Mouse (Mus musculus) limb, embryonic 14.5 days (tissue): Measurements from ENCODE around the gene Pik3r5. TPM values are rescaled to one million over a fixed set of nuclear protein-coding genes. Genes with fewer than 3 reads are reported as not detected.

Source experiments
- ATAC-seq: fragments of 200-750 bp; cut with Nextera tagmentation; 2 replicates; pipeline ENCODE4 v1.8.0; 2017; ENCODE audit warnings: low read depth, moderate number of reproducible peaks, moderate TSS enrichment; ENCODE audit not compliant: low FRiP score
- DNase-seq: peaks from one replicate; pipeline ENCODE4 v3.0.0-alpha.2; 2015; ENCODE audit warnings: low spot score
- H3K27ac ChIP-seq: fragments of 300-500 bp; sonication (generic); replicated peaks from 2 replicates; pipeline ENCODE4 v1.5.1; 2014; ENCODE audit warnings: low read depth, mild to moderate bottlenecking, low read length, moderate library complexity, mixed read lengths
- H3K27me3 ChIP-seq: fragments of 300-500 bp; sonication (generic); 2 replicates; pipeline ENCODE4 v1.6.1; 2014; ENCODE audit warnings: low read length, mixed read lengths; ENCODE audit not compliant: control insufficient read depth, insufficient read depth
- H3K36me3 ChIP-seq: fragments of 300-500 bp; sonication (generic); 2 replicates; pipeline ENCODE4 v1.6.1; 2014; ENCODE audit warnings: mild to moderate bottlenecking, low read length, moderate library complexity, mixed read lengths; ENCODE audit not compliant: control insufficient read depth, insufficient read depth
- H3K4me1 ChIP-seq: fragments of 300-500 bp; sonication (generic); 2 replicates; pipeline ENCODE4 v1.6.1; 2014; ENCODE audit warnings: antibody characterized with exemption, low read length, mixed read lengths; ENCODE audit not compliant: control insufficient read depth, insufficient read depth
- H3K4me2 ChIP-seq: fragments of 300-500 bp; sonication (generic); replicated peaks from 2 replicates; pipeline ENCODE4 v1.6.1; 2014; ENCODE audit warnings: low read depth, mild to moderate bottlenecking, low read length, moderate library complexity; ENCODE audit not compliant: severe bottlenecking
- H3K4me3 ChIP-seq: fragments of 300-500 bp; sonication (generic); replicated peaks from 2 replicates; pipeline ENCODE4 v1.5.1; 2014; ENCODE audit warnings: low read length
- H3K9ac ChIP-seq: fragments of 300-500 bp; sonication (generic); 2 replicates; pipeline ENCODE4 v1.6.1; 2014; ENCODE audit warnings: mild to moderate bottlenecking, low read depth, low read length, moderate library complexity; ENCODE audit not compliant: severe bottlenecking
- H3K9me3 ChIP-seq: fragments of 300-500 bp; sonication (generic); 2 replicates; pipeline ENCODE4 v1.6.1; 2016; ENCODE audit warnings: low read length; ENCODE audit not compliant: control insufficient read depth
- POLR2A ChIP-seq: fragments of 200-500 bp; IDR thresholded peaks from 2 replicates; pipeline ENCODE4 v1.8.0; 2012; ENCODE audit warnings: inconsistent platforms, mild to moderate bottlenecking, moderate library complexity, borderline replicate concordance; ENCODE audit not compliant: insufficient read depth, insufficient read length; ENCODE audit errors: extremely low read depth
- WGBS: fragments of 180-500 bp; shearing (Covaris S2); extraction: QIAGEN DNeasy Blood & Tissue Kit; methylation state at CpG from one replicate; pipeline ENCODE4 v1.1.7; 2014; 5-methylcytosine and 5-hydroxymethylcytosine counted together
- polyA plus RNA-seq, 2 experiments: library from polyadenylated mRNA; depleted of rRNA in 1 of 2; stranded (reverse) in 1 of 2; unstranded in 1 of 2; fragments of >200 nt; fragmentation: Nextera tagmentation in 1 of 2; extraction: Ambion mirVana in 1 of 2; gene quantifications; 2 replicates each; pipeline versions ENCODE4 v1.2.1 to v1.2.3; 2012 to 2014

The Pik3r5 gene
- polyA plus RNA-seq, 2 experiments = 0.52 to 1.2 TPM

GRCm38 (mm10) chr11:68507246-68507645, 75.3 kb downstream of the Pik3r5 start:
- no peak for ATAC-seq
- TF ChIP-seq POLR2A = no peak
- no peak overlapping the region for H3K9ac ChIP-seq

GRCm38 (mm10) chr11:68508619-68509018, 76.7 kb downstream of the Pik3r5 start:
- Histone ChIP-seq H3K4me2 (no peak overlapping the region), H3K4me3 (no peak overlapping the region), H3K27me3 (no peaks in the 10 kb centered on the region), H3K27ac (no peak overlapping the region), H3K36me3 (no peaks in the 10 kb centered on the region), H3K4me1 (no peaks in the 10 kb centered on the region), H3K9ac (no peak overlapping the region), H3K9me3 (no peaks in the 10 kb centered on the region)
- DNase-seq = no peak
- 52% methylated on average over 5 of the region's 5 CpGs for WGBS
- no peak for ATAC-seq
- no peak for TF ChIP-seq POLR2A

More at GRCm38 (mm10) chr11:68507246-68507645, 75.3 kb downstream of the Pik3r5 start:
- H3K27ac ChIP-seq = no peak overlapping the region
- no peaks in the 10 kb centered on the region for H3K4me1 ChIP-seq
- no peaks in the 10 kb centered on the region for H3K36me3 ChIP-seq
- H3K9me3 ChIP-seq = no peaks in the 10 kb centered on the region
- no peaks in the 10 kb centered on the region for H3K27me3 ChIP-seq
- no peak overlapping the region for H3K4me2 ChIP-seq
- DNase-seq = no peak
- WGBS = 88% methylated on average over 7 of the region's 7 CpGs
- H3K4me3 ChIP-seq = no peak overlapping the region

- Histone ChIP-seq H3K27ac (no peak overlapping the region), H3K4me1 (no peaks in the 10 kb centered on the region), H3K27me3 (no peaks in the 10 kb centered on the region), H3K36me3 (no peaks in the 10 kb centered on the region), H3K9ac (no peak overlapping the region), H3K4me3 (no peak overlapping the region), H3K4me2 (no peak overlapping the region), H3K9me3 (no peaks in the 10 kb centered on the region)
- no peak for TF ChIP-seq POLR2A
- no peak for ATAC-seq
- WGBS = 66% methylated on average over 2 of the region's 2 CpGs
- no peak for DNase-seq
Observed at GRCm38 (mm10) chr11:68509194-68509593, 77.3 kb downstream of the Pik3r5 start.

- Histone ChIP-seq H3K9me3 (peaks cover under 1% of the 10 kb centered on the region; the same call in 1 of the 2 replicates), H3K4me1 (no peaks in the 10 kb centered on the region), H3K4me2 (no peak overlapping the region), H3K27me3 (no peaks in the 10 kb centered on the region), H3K4me3 (no peak overlapping the region), H3K27ac (no peak overlapping the region), H3K36me3 (no peaks in the 10 kb centered on the region), H3K9ac (no peak overlapping the region)
- no peak for TF ChIP-seq POLR2A
- WGBS = 32% methylated on average over 3 of the region's 3 CpGs
- ATAC-seq = no peak
- DNase-seq = peak; percentile 6
Observed at GRCm38 (mm10) chr11:68513969-68514368, 82.0 kb downstream of the Pik3r5 start.

- WGBS = 85% methylated on average over 4 of the region's 4 CpGs
- TF ChIP-seq POLR2A = no peak
- no peak overlapping the region for H3K9ac ChIP-seq
- no peaks in the 10 kb centered on the region for H3K36me3 ChIP-seq
- peaks cover 6% of the 10 kb centered on the region; the same call in 1 of the 2 replicates for H3K9me3 ChIP-seq
- H3K4me3 ChIP-seq = no peak overlapping the region
- no peak for DNase-seq
- ATAC-seq = no peak
- no peak overlapping the region for H3K4me2 ChIP-seq
- no peaks in the 10 kb centered on the region for H3K4me1 ChIP-seq
- no peaks in the 10 kb centered on the region for H3K27me3 ChIP-seq
- no peak overlapping the region for H3K27ac ChIP-seq
Observed at GRCm38 (mm10) chr11:68519362-68519761, 87.4 kb downstream of the Pik3r5 start.

GRCm38 (mm10) chr11:68519815-68520214, 87.9 kb downstream of the Pik3r5 start:
- WGBS = 79% methylated on average over 5 of the region's 5 CpGs
- no peak overlapping the region for H3K4me2 ChIP-seq
- no peak overlapping the region for H3K4me3 ChIP-seq
- no peaks in the 10 kb centered on the region for H3K36me3 ChIP-seq
- DNase-seq (no peak), ATAC-seq (no peak)
- no peak for TF ChIP-seq POLR2A
- no peak overlapping the region for H3K9ac ChIP-seq
- H3K27me3 ChIP-seq = no peaks in the 10 kb centered on the region
- no peaks in the 10 kb centered on the region for H3K4me1 ChIP-seq
- H3K27ac ChIP-seq = no peak overlapping the region
- peaks cover 6% of the 10 kb centered on the region; the same call in 1 of the 2 replicates for H3K9me3 ChIP-seq
